9 mouse cellular contexts compared by ENCODE assay signal in genomic region chr7:126082286-126082741, GRCm38 (mm10). TPM values are rescaled to one million over a fixed set of nuclear protein-coding genes. Genes with fewer than 3 reads are reported as not detected.
DNase-seq lines count a peak whose midpoint lies in the region; ATAC-seq and TF ChIP-seq lines count a peak whose summit lies in the region.
"Had no signal": no experiment of that assay in that cellular context is flagged by ENCODE, and none has a peak within 500 bp of the region (broad histone marks: within the 10 kb centered on the region; RNA-seq: fewer than 3 reads in every experiment).

Gsg1l (minus strand) TSS chr7:126082411.

- peaks cover 30% of the 10 kb centered on the region for H3K4me1 ChIP-seq in lung, embryonic 15.5 days
- peaks cover 50% of the 10 kb centered on the region for H3K4me1 ChIP-seq in heart, embryonic 10.5 days
- H3K4me1 ChIP-seq in neural tube, embryonic 13.5 days (replicated peaks): peaks cover 53% of the 10 kb centered on the region

- peak within 1 kb of the TSS; percentile 56 for H3K4me3 ChIP-seq in lung, embryonic 15.5 days
- peak within 1 kb of the TSS; percentile 80 for H3K4me3 ChIP-seq in heart, embryonic 10.5 days
- peak within 1 kb of the TSS; percentile 69 for H3K4me3 ChIP-seq in neural tube, embryonic 13.5 days
- H3K4me3 ChIP-seq: myocyte had no signal

- ATAC-seq in lung, embryonic 15.5 days (ENCODE audit: borderline replicate concordance, extremely low read depth, low FRiP score, low TSS enrichment): peak; percentile 10; the same call in 1 of the 2 replicates
- peak; percentile 64 for ATAC-seq in neural tube, embryonic 13.5 days (ENCODE audit: low read depth)

- no peaks in the 10 kb centered on the region for H3K36me3 ChIP-seq in lung, embryonic 15.5 days
- no peaks in the 10 kb centered on the region for H3K36me3 ChIP-seq in heart, embryonic 10.5 days
- no peaks in the 10 kb centered on the region for H3K36me3 ChIP-seq in neural tube, embryonic 13.5 days

- peak within 1 kb of the TSS; percentile 97 for H3K4me2 ChIP-seq in lung, embryonic 15.5 days
- peak within 1 kb of the TSS; percentile 95 for H3K4me2 ChIP-seq in neural tube, embryonic 13.5 days

- peak; percentile 32; the same call in 1 of the 2 replicates for TF ChIP-seq CTCF in brain, embryonic 14.5 days (IDR thresholded peaks at IDR 0.05; ENCODE audit: borderline replicate concordance, extremely low read depth, insufficient read depth, insufficient read length)

- 0 out of 2 replicates have a peak, but pooled peaks have one; percentile 18 for TF ChIP-seq POLR2A in brain, embryonic 14.5 days (IDR thresholded peaks at IDR 0.05; ENCODE audit: borderline replicate concordance, extremely low read depth, insufficient read depth, insufficient read length, poor library complexity, severe bottlenecking)

- 0 out of 2 replicates have a peak within 1 kb of the TSS, but pooled peaks have one; percentile 9 for H3K27ac ChIP-seq in lung, embryonic 15.5 days
- peak within 1 kb of the TSS; percentile 86 for H3K27ac ChIP-seq in heart, embryonic 10.5 days
- peak within 1 kb of the TSS; percentile 67 for H3K27ac ChIP-seq in neural tube, embryonic 13.5 days (replicated peaks)

- peak within 1 kb of the TSS; percentile 47 for H3K9ac ChIP-seq in lung, embryonic 15.5 days
- peak within 1 kb of the TSS; percentile 81 for H3K9ac ChIP-seq in neural tube, embryonic 13.5 days

- DNase-seq in lung, postnatal 10 days: no peak
- DNase-seq in brain, embryonic 14.5 days (ENCODE audit: low read depth): peak; percentile 52
- DNase-seq in heart, embryonic 10.5 days (ENCODE audit: low spot score): no peak
- peak; percentile 36 to 45 for DNase-seq in left cerebral cortex, adult 8-10 months (ENCODE audit: low spot score in 2 of 2)
- DNase-seq in gastrocnemius, postnatal 4 days (ENCODE audit: low spot score in 2 of 2): no peak
- no peak for DNase-seq in urinary bladder, adult 2 months (ENCODE audit: low spot score)

- H3K9me3 ChIP-seq in lung, embryonic 15.5 days: no peaks in the 10 kb centered on the region
- no peaks in the 10 kb centered on the region for H3K9me3 ChIP-seq in heart, embryonic 10.5 days
- no peaks in the 10 kb centered on the region for H3K9me3 ChIP-seq in neural tube, embryonic 13.5 days

- WGBS in lung, embryonic 15.5 days: 2% methylated on average over 19 of the region's 49 CpGs
- 1% methylated on average over 49 of the region's 49 CpGs for WGBS in heart, embryonic 10.5 days
- WGBS in neural tube, embryonic 13.5 days: 0% methylated on average over 38 of the region's 49 CpGs

- H3K27me3 ChIP-seq in lung, embryonic 15.5 days: peaks cover 62% of the 10 kb centered on the region
- H3K27me3 ChIP-seq in heart, embryonic 10.5 days (ENCODE audit: insufficient read depth, poor library complexity, severe bottlenecking): peaks cover 85% of the 10 kb centered on the region
- H3K27me3 ChIP-seq in neural tube, embryonic 13.5 days: peaks cover 64% of the 10 kb centered on the region

RNA-seq across cellular contexts. Expression of gene Gsg1l, which starts in this region (rescaled TPM):
- polyA plus RNA-seq in lung, embryonic 15.5 days (2015; fragmentation: Nextera tagmentation; extraction: Ambion mirVana): 2.9 and 3.2 TPM in 2 replicates
- polyA plus RNA-seq in brain, embryonic 14.5 days (2012; rRNA removed): 16.8 and 26.6 TPM in 2 replicates
- 3.1 and 7.2 TPM in 2 replicates for polyA plus RNA-seq in heart, embryonic 10.5 days (2016; fragmentation: Nextera tagmentation; extraction: Ambion mirVana)
- 10 to 100 TPM; 68.2 to 76.7 (median 73.7) TPM for total RNA-seq in left cerebral cortex, adult 8-10 months (2022)
- polyA plus RNA-seq in neural tube, embryonic 13.5 days (2015; fragmentation: Nextera tagmentation; extraction: Ambion mirVana): 11.1 and 14.2 TPM in 2 replicates
- under 1 TPM; 0.34 to 0.47 TPM for total RNA-seq in gastrocnemius, postnatal 4 days (2021)
- 0.63 and 0.91 TPM in 2 replicates for polyA plus RNA-seq in urinary bladder, adult 2 months (2012; rRNA removed)
- polyA plus RNA-seq: myocyte had no signal

Comparison
In these comparisons a context has a peak if more than half of its experiments do, and no peak if none do; other contexts are left out.
1. RNA of gene Gsg1l (total RNA-seq): 68.2 to 76.7 TPM in left cerebral cortex, adult 8-10 months; 0.34 to 0.47 TPM in gastrocnemius, postnatal 4 days; every median in the first group is over 10 times any median in the second.
2. H3K27ac ChIP-seq: peak in every context shown above with its lines; median percentile 86 in heart, embryonic 10.5 days; 67 in neural tube, embryonic 13.5 days; 9 in lung, embryonic 15.5 days.
3. DNase-seq: peak in brain, embryonic 14.5 days (single experiment) and left cerebral cortex, adult 8-10 months (2 of 2); none in lung, postnatal 10 days (single experiment), heart, embryonic 10.5 days (single experiment), gastrocnemius, postnatal 4 days (0 of 2) and urinary bladder, adult 2 months (single experiment).
4. Peak in every context shown above with its lines, with median percentiles within 50 percentile points of each other: H3K4me3 ChIP-seq.